Mouse (Mus musculus) erythroblast, embryonic 14.5 days (primary cell): ENCODE data around the gene Egr2. TPM values are rescaled to one million over a fixed set of nuclear protein-coding genes. Genes with fewer than 3 reads are reported as not detected.
A peak's percentile ranks its signal among the peaks of the same experiment; 100 is the strongest.

Source experiments
- H3K27me3 ChIP-seq: 2 replicates; pipeline ENCODE4 v1.6.1; 2012; ENCODE audit warnings: inconsistent platforms; ENCODE audit not compliant: control insufficient read depth
- H3K36me3 ChIP-seq: 2 replicates; pipeline ENCODE4 v1.6.1; 2012; ENCODE audit warnings: mild to moderate bottlenecking, inconsistent platforms; ENCODE audit not compliant: control insufficient read depth
- H3K4me1 ChIP-seq: 2 replicates; pipeline ENCODE4 v1.6.1; 2012; ENCODE audit warnings: inconsistent platforms; ENCODE audit not compliant: control insufficient read depth
- H3K4me3 ChIP-seq: replicated peaks from 2 replicates; pipeline ENCODE3; 2012; ENCODE audit warnings: moderate library complexity, mild to moderate bottlenecking, inconsistent platforms
- H3K9me3 ChIP-seq: 2 replicates; pipeline ENCODE4 v1.6.1; 2012; ENCODE audit warnings: low read length, inconsistent platforms, mixed read lengths; ENCODE audit not compliant: control insufficient read depth
- GATA1 ChIP-seq: IDR thresholded peaks from 2 replicates; pipeline ENCODE4 v1.6.1; 2012; ENCODE audit warnings: low read length, inconsistent platforms, mixed read lengths
- TAL1 ChIP-seq: IDR thresholded peaks from 3 replicates; pipeline ENCODE4 v1.6.1; 2012; ENCODE audit warnings: low read length, inconsistent platforms, mixed read lengths
- polyA plus RNA-seq: library from polyadenylated mRNA; stranded (reverse); fragments of >175 nt; gene quantifications from 2 replicates; pipeline ENCODE4 v1.2.3, GENCODE M21; 2012

Gene Egr2
- polyA plus RNA-seq, 1 experiment: not detected

- H3K4me1 ChIP-seq: peaks cover 25% of the 10 kb centered on the region
- H3K4me3 ChIP-seq: peak overlapping the region; percentile 65
- peaks cover 99% of the 10 kb centered on the region for H3K27me3 ChIP-seq
- no peak for TF ChIP-seq TAL1
- no peak for TF ChIP-seq GATA1
- H3K9me3 ChIP-seq: peaks cover 6% of the 10 kb centered on the region; the same call in 1 of the 2 replicates
- H3K36me3 ChIP-seq: no peaks in the 10 kb centered on the region
Observed at GRCm38 (mm10) chr10:67536621-67537141, 1.4 kb downstream of the Egr2 start.

- Histone ChIP-seq H3K4me3 (peak overlapping the region; percentile 65), H3K36me3 (no peaks in the 10 kb centered on the region), H3K4me1 (peaks cover 25% of the 10 kb centered on the region), H3K27me3 (peaks cover 97% of the 10 kb centered on the region), H3K9me3 (peaks cover 6% of the 10 kb centered on the region; the same call in 1 of the 2 replicates)
- TF ChIP-seq GATA1 (no peak), TAL1 (no peak)
Observed at GRCm38 (mm10) chr10:67537151-67537994, 2.1 kb downstream of the Egr2 start.

GRCm38 (mm10) chr10:67538106-67538505, 2.8 kb downstream of the Egr2 start:
- Histone ChIP-seq H3K36me3 (no peaks in the 10 kb centered on the region), H3K4me3 (peak overlapping the region; percentile 65), H3K4me1 (peaks cover 25% of the 10 kb centered on the region), H3K9me3 (peaks cover 6% of the 10 kb centered on the region; the same call in 1 of the 2 replicates), H3K27me3 (peaks cover 90% of the 10 kb centered on the region)
- TF ChIP-seq TAL1 (no peak), GATA1 (no peak)

- H3K4me1 ChIP-seq: peaks cover 25% of the 10 kb centered on the region
- H3K27me3 ChIP-seq: peaks cover 83% of the 10 kb centered on the region
- peaks cover 6% of the 10 kb centered on the region; the same call in 1 of the 2 replicates for H3K9me3 ChIP-seq
- no peak for TF ChIP-seq TAL1
- H3K36me3 ChIP-seq: no peaks in the 10 kb centered on the region
- H3K4me3 ChIP-seq: no peak overlapping the region
Observed at GRCm38 (mm10) chr10:67538585-67539400, 3.5 kb downstream of the Egr2 start.

DNA sequence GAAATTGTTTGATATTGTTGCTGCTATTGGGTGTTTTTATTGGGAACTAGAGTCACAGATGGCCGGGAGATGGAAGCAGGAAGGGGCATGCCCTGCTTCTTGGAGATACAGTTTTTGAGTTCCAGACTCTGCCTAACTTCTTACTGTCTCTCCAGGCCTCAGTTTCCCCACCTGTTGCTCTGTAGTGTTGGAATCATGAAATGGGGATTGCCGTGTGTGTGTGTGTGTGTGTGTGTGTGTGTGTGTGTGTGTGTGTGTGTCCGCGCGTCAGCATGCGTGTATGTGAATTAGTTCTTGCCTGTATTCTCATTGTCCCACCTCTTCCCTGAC, 4.1 kb downstream of the Egr2 start:
- Histone ChIP-seq H3K9me3 (peaks cover 6% of the 10 kb centered on the region; the same call in 1 of the 2 replicates), H3K27me3 (peaks cover 77% of the 10 kb centered on the region), H3K4me1 (peaks cover 25% of the 10 kb centered on the region), H3K4me3 (no peak overlapping the region), H3K36me3 (peaks cover under 1% of the 10 kb centered on the region)
- no peak for TF ChIP-seq TAL1
- no peak for TF ChIP-seq GATA1

GRCm38 (mm10) chr10:67540591-67540990, 5.3 kb downstream of the Egr2 start:
- Histone ChIP-seq H3K9me3 (peaks cover 6% of the 10 kb centered on the region; the same call in 1 of the 2 replicates), H3K27me3 (peaks cover 65% of the 10 kb centered on the region), H3K4me3 (no peak overlapping the region), H3K4me1 (peaks cover 27% of the 10 kb centered on the region), H3K36me3 (peaks cover 6% of the 10 kb centered on the region)
- TF ChIP-seq TAL1 (no peak), GATA1 (no peak)

GRCm38 (mm10) chr10:67547850-67548260, 12.6 kb downstream of the Egr2 start:
- H3K36me3 ChIP-seq: peaks cover 20% of the 10 kb centered on the region
- H3K9me3 ChIP-seq: no peaks in the 10 kb centered on the region
- peak overlapping the region; percentile 98 for H3K4me3 ChIP-seq
- no peaks in the 10 kb centered on the region for H3K27me3 ChIP-seq
- peaks cover 41% of the 10 kb centered on the region for H3K4me1 ChIP-seq
- TF ChIP-seq GATA1 (no peak), TAL1 (no peak)

- H3K9me3 ChIP-seq: no peaks in the 10 kb centered on the region
- H3K36me3 ChIP-seq: peaks cover 20% of the 10 kb centered on the region
- H3K4me1 ChIP-seq: peaks cover 41% of the 10 kb centered on the region
- H3K27me3 ChIP-seq: no peaks in the 10 kb centered on the region
- TF ChIP-seq TAL1 (no peak), GATA1 (no peak)
- H3K4me3 ChIP-seq: peak overlapping the region; percentile 98
Observed at GRCm38 (mm10) chr10:67548261-67548854, 13.1 kb downstream of the Egr2 start.
